Mouse (Mus musculus) spleen, adult 2 months (tissue): ENCODE results near the gene Ppp1r13l. TPM values are rescaled to one million over a fixed set of nuclear protein-coding genes. Genes with fewer than 3 reads are reported as not detected.

ENCODE experiments used
- DNase-seq, 2 experiments: peaks; one replicate each; pipeline versions ENCODE4 v3.0.0 to v3.0.0-alpha.2; 2012 to 2021; ENCODE audit warnings: low spot score in 2 of 2, low read depth in 1 of 2
- H3K27ac ChIP-seq: fragments of 200-500 bp; 2 replicates; pipeline ENCODE4 v1.5.1; 2012; ENCODE audit warnings: low read length, inconsistent platforms; ENCODE audit not compliant: insufficient read depth
- H3K27me3 ChIP-seq: fragments of 200-500 bp; 2 replicates; pipeline ENCODE4 v1.6.1; 2012; ENCODE audit warnings: mild to moderate bottlenecking, moderate library complexity, low read length, inconsistent platforms; ENCODE audit not compliant: control insufficient read depth, insufficient read depth
- H3K36me3 ChIP-seq: fragments of 200-500 bp; 2 replicates; pipeline ENCODE4 v1.6.1; 2012; ENCODE audit warnings: mild to moderate bottlenecking, low read length, inconsistent platforms; ENCODE audit not compliant: control insufficient read depth, insufficient read depth
- H3K4me1 ChIP-seq: fragments of 200-500 bp; 2 replicates; pipeline ENCODE4 v1.6.1; 2011; ENCODE audit warnings: inconsistent platforms; ENCODE audit not compliant: control insufficient read depth, insufficient read depth, insufficient read length
- H3K4me3 ChIP-seq: fragments of 200-500 bp; 2 replicates; pipeline ENCODE4 v1.5.1; 2011; ENCODE audit warnings: mild to moderate bottlenecking, inconsistent platforms; ENCODE audit not compliant: insufficient read depth, insufficient read length; ENCODE audit errors: extremely low read depth
- CTCF ChIP-seq: fragments of 200-500 bp; IDR thresholded peaks from 2 replicates; pipeline ENCODE4 v1.5.1; 2011; ENCODE audit warnings: mild to moderate bottlenecking, inconsistent platforms; ENCODE audit not compliant: insufficient read depth, insufficient read length, insufficient replicate concordance; ENCODE audit errors: extremely low read depth
- POLR2A ChIP-seq: fragments of 200-500 bp; IDR thresholded peaks from 2 replicates; pipeline ENCODE4 v1.6.1; 2011; ENCODE audit warnings: low read depth, low read length, inconsistent platforms
- WGBS: fragments of 180-500 bp; shearing (Covaris S2); methylation state at CpG from one replicate; pipeline ENCODE4 v1.1.7; 2018; 5-methylcytosine and 5-hydroxymethylcytosine counted together
- polyA plus RNA-seq: library from polyadenylated mRNA; depleted of rRNA; stranded (reverse); fragments of >200 nt; gene quantifications from 2 replicates; pipeline ENCODE4 v1.2.3, GENCODE M21; 2012

Ppp1r13l gene
- polyA plus RNA-seq, 1 experiment = 2.2 TPM

GRCm38 (mm10) chr7:19343210-19343808, 16.2 kb upstream of the Ppp1r13l start:
- under 1% methylated on average over 11 of the region's 11 CpGs for WGBS

GRCm38 (mm10) chr7:19344237-19344847, 15.2 kb upstream of the Ppp1r13l start, which contains the start of gene Ercc1:
TSS of gene Ercc1 (plus strand) at chr7:19344778.
- TF ChIP-seq CTCF (no peak), POLR2A (no peak)
- Histone ChIP-seq H3K27me3 (peaks cover 9% of the 10 kb centered on the region), H3K4me1 (peaks cover 13% of the 10 kb centered on the region), H3K27ac (peak within 1 kb of the TSS; percentile 94), H3K36me3 (peaks cover 5% of the 10 kb centered on the region), H3K4me3 (peak within 1 kb of the TSS; percentile 92)
- no peak for DNase-seq
- WGBS = 10% methylated on average over 12 of the region's 12 CpGs

More at GRCm38 (mm10) chr7:19343210-19343808, 16.2 kb upstream of the Ppp1r13l start:
- TF ChIP-seq CTCF (peak; percentile 91; the same call in 1 of the 2 replicates), POLR2A (no peak)
- H3K27me3 ChIP-seq = peaks cover 9% of the 10 kb centered on the region
- DNase-seq = peak in 1 of 2 experiments; percentile 67
- H3K36me3 ChIP-seq = peaks cover under 1% of the 10 kb centered on the region; the same call in 1 of the 2 replicates
- H3K4me1 ChIP-seq = peaks cover 13% of the 10 kb centered on the region
- H3K27ac ChIP-seq = no peak overlapping the region
- H3K4me3 ChIP-seq = no peak overlapping the region

- under 1% methylated on average over 31 of the region's 31 CpGs for WGBS
- TF ChIP-seq POLR2A (no peak), CTCF (no peak)
- peak; percentile 99 for DNase-seq
- peak overlapping the region; percentile 94 for H3K27ac ChIP-seq
- peaks cover 7% of the 10 kb centered on the region for H3K36me3 ChIP-seq
- H3K4me1 ChIP-seq = peaks cover 13% of the 10 kb centered on the region
- H3K4me3 ChIP-seq = peak overlapping the region; percentile 92
- peaks cover 9% of the 10 kb centered on the region for H3K27me3 ChIP-seq
Observed at GRCm38 (mm10) chr7:19344938-19345471, 14.5 kb upstream of the Ppp1r13l start.

- Histone ChIP-seq H3K36me3 (peaks cover 18% of the 10 kb centered on the region), H3K27ac (no peak overlapping the region)
- no peak for DNase-seq
Observed at GRCm38 (mm10) chr7:19349188-19349915, 10.2 kb upstream of the Ppp1r13l start.

GRCm38 (mm10) chr7:19350221-19350620, 9.3 kb upstream of the Ppp1r13l start:
- Histone ChIP-seq H3K4me1 (peaks cover 4% of the 10 kb centered on the region; the same call in 1 of the 2 replicates), H3K36me3 (peaks cover 22% of the 10 kb centered on the region), H3K27me3 (no peaks in the 10 kb centered on the region), H3K27ac (no peak overlapping the region), H3K4me3 (no peak overlapping the region)
- WGBS = 92% methylated on average over 8 of the region's 8 CpGs
- TF ChIP-seq CTCF (no peak), POLR2A (no peak)
- no peak for DNase-seq

More at GRCm38 (mm10) chr7:19349188-19349915, 10.2 kb upstream of the Ppp1r13l start:
- 87% methylated on average over 13 of the region's 13 CpGs for WGBS
- TF ChIP-seq CTCF = no peak
- TF ChIP-seq POLR2A = no peak
- H3K4me3 ChIP-seq = no peak overlapping the region
- peaks cover 8% of the 10 kb centered on the region; the same call in 1 of the 2 replicates for H3K4me1 ChIP-seq
- no peaks in the 10 kb centered on the region for H3K27me3 ChIP-seq

- TF ChIP-seq POLR2A (no peak), CTCF (no peak)
- Histone ChIP-seq H3K27ac (no peak overlapping the region), H3K36me3 (peaks cover 15% of the 10 kb centered on the region), H3K4me1 (peaks cover under 1% of the 10 kb centered on the region), H3K27me3 (no peaks in the 10 kb centered on the region), H3K4me3 (no peak overlapping the region)
- no peak for DNase-seq
- WGBS = 98% methylated on average over 5 of the region's 5 CpGs
Observed at GRCm38 (mm10) chr7:19354991-19355390, 4.6 kb upstream of the Ppp1r13l start.
